Mouse (Mus musculus) CH12.LX (cell line): ENCODE measurements around the gene Gm49354.
"Not testable (repeated sequence)": the region's sequence is repeated elsewhere in the genome, so short reads cannot be mapped to it uniquely, and the experiment has no call there.

Experiments
- CTCF ChIP-seq, 2 experiments: IDR thresholded peaks in 1 of 2; conservative IDR thresholded peaks in 1 of 2; 2 replicates each; pipeline ENCODE4 v1.5.1; 2011 to 2012; ENCODE audit warnings: low read depth in 2 of 2, low read length in 2 of 2, improper control_type of control experiment in 1 of 2, inconsistent platforms in 1 of 2, mild to moderate bottlenecking in 1 of 2, moderate library complexity in 1 of 2
- POLR2A ChIP-seq: IDR thresholded peaks from 2 replicates; pipeline ENCODE4 v1.6.1; 2011; ENCODE audit warnings: low read depth, mild to moderate bottlenecking, improper control_type of control experiment, low read length

DNA sequence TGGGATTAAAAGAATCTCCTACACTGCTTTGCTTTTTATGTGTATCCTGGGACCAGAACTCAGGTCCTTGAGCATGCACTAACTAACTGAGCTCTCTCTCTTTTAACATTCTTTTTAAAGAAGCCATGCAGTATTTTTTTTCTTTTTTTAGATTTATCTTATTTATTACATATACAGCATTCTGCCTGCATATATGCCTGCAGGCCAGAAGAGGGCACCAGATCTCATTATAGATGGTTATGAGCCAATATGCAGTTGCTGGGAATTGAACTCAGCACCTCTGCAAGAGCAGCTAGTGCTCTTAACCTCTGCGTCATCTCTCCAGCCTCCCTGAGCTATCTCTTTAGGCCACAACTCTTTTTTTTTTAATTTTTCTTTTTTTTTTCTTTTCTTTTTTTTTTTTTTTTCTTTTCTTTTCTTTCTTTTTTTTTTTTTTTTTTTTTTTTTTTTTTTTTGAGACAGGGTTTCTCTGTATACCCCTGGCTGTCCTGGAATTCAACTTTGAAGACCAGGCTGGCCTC, 2.2 kb downstream of the Gm49354 start:
- peak in 1 of 2 experiments; percentile 35; a peak in 2 of 4 replicates for TF ChIP-seq CTCF (conservative IDR thresholded peaks at IDR 0.05 in 1 of 2, IDR thresholded peaks at IDR 0.05 in 1 of 2; ENCODE audit: low read depth in 2 of 2, low read length in 2 of 2)
- TF ChIP-seq POLR2A: not testable (repeated sequence)
